Mouse (Mus musculus) myocyte (in vitro differentiated cells): ENCODE data around the gene Ntpcr.

Source experiments
- CEBPB ChIP-seq: IDR thresholded peaks from 2 replicates; pipeline ENCODE4 v1.6.1; 2011; ENCODE audit warnings: mild to moderate bottlenecking, moderate library complexity; ENCODE audit not compliant: poor library complexity, insufficient read depth, severe bottlenecking
- E2F4 ChIP-seq: IDR thresholded peaks from one replicate; pipeline ENCODE4 v1.6.1; 2011; ENCODE audit warnings: mild to moderate bottlenecking, control low read depth, moderate library complexity; ENCODE audit not compliant: insufficient read depth
- MAX ChIP-seq: IDR thresholded peaks from one replicate; pipeline ENCODE4 v1.6.1; 2011; ENCODE audit warnings: low read depth, mild to moderate bottlenecking, control low read depth
- MYOD1 ChIP-seq, 3 experiments: IDR thresholded peaks; one replicate each; pipeline ENCODE4 v1.6.1; 2011; ENCODE audit warnings: control low read depth in 2 of 3, low read depth in 2 of 3, mild to moderate bottlenecking in 2 of 3, moderate library complexity in 1 of 3; ENCODE audit not compliant: insufficient read length in 2 of 3, control insufficient read depth in 1 of 3
- POLR2A ChIP-seq: IDR thresholded peaks from one replicate; pipeline ENCODE4 v1.6.1; 2011; ENCODE audit warnings: low read depth, mild to moderate bottlenecking, control low read depth, moderate library complexity; ENCODE audit not compliant: insufficient read length
- POLR2AphosphoS2 ChIP-seq: IDR thresholded peaks from one replicate; pipeline ENCODE4 v1.6.1; 2011; ENCODE audit warnings: low read depth, control low read depth; ENCODE audit not compliant: insufficient read length
- REST ChIP-seq: IDR thresholded peaks from one replicate; pipeline ENCODE4 v1.6.1; 2011; ENCODE audit warnings: mild to moderate bottlenecking, control low read depth, moderate library complexity; ENCODE audit not compliant: insufficient read depth, insufficient read length
- SRF ChIP-seq: IDR thresholded peaks from one replicate; pipeline ENCODE4 v1.6.1; 2011; ENCODE audit warnings: low read depth; ENCODE audit not compliant: control insufficient read depth, insufficient read length
- TCF12 ChIP-seq: IDR thresholded peaks from one replicate; pipeline ENCODE4 v1.6.1; 2011; ENCODE audit warnings: mild to moderate bottlenecking, control low read depth; ENCODE audit not compliant: poor library complexity, insufficient read depth, severe bottlenecking
- TCF3 ChIP-seq: IDR thresholded peaks from one replicate; pipeline ENCODE4 v1.6.1; 2011; ENCODE audit warnings: low read depth, control low read depth; ENCODE audit not compliant: insufficient read length
- USF1 ChIP-seq: IDR thresholded peaks from one replicate; pipeline ENCODE4 v1.6.1; 2011; ENCODE audit warnings: low read depth, mild to moderate bottlenecking, control low read depth, moderate library complexity

GRCm38 (mm10) chr8:125777478-125778164 lies 47.9 kb downstream of the Ntpcr start:
- TF ChIP-seq POLR2A (no peak), MYOD1 (IDR thresholded peaks at IDR 0.05; ENCODE audit: control insufficient read depth in 1 of 3, insufficient read length in 2 of 3, low read depth in 2 of 3) (no peak), POLR2AphosphoS2 (no peak), USF1 (no peak), TCF12 (no peak), E2F4 (no peak), MAX (no peak), SRF (no peak), TCF3 (no peak), REST (no peak), CEBPB (no peak)
